Mouse (Mus musculus) erythroblast, embryonic 14.5 days (primary cell): Measurements from ENCODE around the gene Rab40c.

Experiments used
- GATA1 ChIP-seq: IDR thresholded peaks from 2 replicates; pipeline ENCODE4 v1.6.1; 2012; ENCODE audit warnings: low read length, inconsistent platforms, mixed read lengths
- TAL1 ChIP-seq: IDR thresholded peaks from 3 replicates; pipeline ENCODE4 v1.6.1; 2012; ENCODE audit warnings: low read length, inconsistent platforms, mixed read lengths

DNA sequence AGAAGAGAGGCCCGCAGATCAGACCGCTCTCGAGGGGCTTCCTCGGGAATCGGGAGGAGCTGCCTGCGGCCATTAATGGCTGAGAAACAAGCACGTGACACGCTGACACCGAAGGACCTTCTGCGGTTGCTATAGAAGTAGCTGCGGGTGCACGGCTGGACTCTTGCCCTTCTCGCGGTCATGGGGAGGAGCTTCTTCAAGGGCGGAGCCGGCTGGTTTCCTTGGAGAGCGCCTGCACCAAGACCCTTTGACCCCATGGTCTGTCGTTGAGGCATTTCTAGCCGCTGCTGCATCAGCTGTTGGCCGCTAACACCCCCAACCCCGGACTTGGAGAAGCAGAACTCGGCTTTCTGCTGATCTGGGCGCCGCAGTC lies 86.2 kb downstream of the Rab40c start, which contains the start of gene Stub1:
- TF ChIP-seq GATA1 (no peak), TAL1 (no peak)
